Mouse (Mus musculus) gastrocnemius, adult 2 months (tissue): ENCODE data around the gene Usp36. TPM values are rescaled to one million over a fixed set of nuclear protein-coding genes. Genes with fewer than 3 reads are reported as not detected.

Experiments used
- DNase-seq: peaks from one replicate; pipeline ENCODE4 v3.0.0; 2022
- H3K27ac ChIP-seq: fragments of 200-600 bp; 2 replicates; pipeline ENCODE4 v1.8.1; 2022; ENCODE audit warnings: mild to moderate bottlenecking
- H3K4me3 ChIP-seq: fragments of 200-600 bp; 2 replicates; pipeline ENCODE4 v1.8.1; 2022; ENCODE audit warnings: mild to moderate bottlenecking, moderate library complexity
- CTCF ChIP-seq: fragments of 200-600 bp; IDR thresholded peaks from 2 replicates; pipeline ENCODE4 v1.8.1; 2022; ENCODE audit warnings: antibody characterized with exemption, mild to moderate bottlenecking, moderate library complexity
- intact Hi-C: fragments of 180-260 bp; cut with DNase I; formaldehyde crosslinking; loops from one replicate; pipeline ENCODE4 v1.15.1; 2025
- total RNA-seq, 2 experiments: library from RNA; stranded (reverse); gene quantifications; 2 replicates each; pipeline ENCODE4 v1.2.3; 2021

Usp36 gene
- total RNA-seq, 2 experiments from 2014 or later, result 15.7 to 17.4 TPM

DNA sequence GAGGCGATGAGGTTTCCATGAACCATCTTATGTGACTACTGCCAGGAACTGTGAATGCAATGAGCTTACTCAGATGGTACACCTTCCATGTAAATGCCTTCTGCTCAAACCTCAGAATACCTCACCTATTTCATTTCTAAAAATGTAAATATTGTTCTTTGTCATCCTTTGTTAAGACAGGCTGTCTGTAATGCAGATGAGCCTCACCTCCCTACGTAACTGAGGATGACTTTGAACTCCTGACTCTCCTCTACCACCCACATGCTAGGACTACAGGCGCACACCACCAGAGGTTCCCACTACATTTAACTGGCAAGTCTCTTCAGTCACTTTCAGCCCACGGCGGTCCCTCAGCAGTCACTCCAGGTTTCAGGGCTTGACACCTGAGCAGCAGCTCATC, 67.1 kb downstream of the Usp36 start:
- intact Hi-C loops, result no loop called here
- TF ChIP-seq CTCF, result no peak
- H3K4me3 ChIP-seq, result no peak overlapping the region
- H3K27ac ChIP-seq, result peak overlapping the region; percentile 53
- DNase-seq, result no peak

DNA sequence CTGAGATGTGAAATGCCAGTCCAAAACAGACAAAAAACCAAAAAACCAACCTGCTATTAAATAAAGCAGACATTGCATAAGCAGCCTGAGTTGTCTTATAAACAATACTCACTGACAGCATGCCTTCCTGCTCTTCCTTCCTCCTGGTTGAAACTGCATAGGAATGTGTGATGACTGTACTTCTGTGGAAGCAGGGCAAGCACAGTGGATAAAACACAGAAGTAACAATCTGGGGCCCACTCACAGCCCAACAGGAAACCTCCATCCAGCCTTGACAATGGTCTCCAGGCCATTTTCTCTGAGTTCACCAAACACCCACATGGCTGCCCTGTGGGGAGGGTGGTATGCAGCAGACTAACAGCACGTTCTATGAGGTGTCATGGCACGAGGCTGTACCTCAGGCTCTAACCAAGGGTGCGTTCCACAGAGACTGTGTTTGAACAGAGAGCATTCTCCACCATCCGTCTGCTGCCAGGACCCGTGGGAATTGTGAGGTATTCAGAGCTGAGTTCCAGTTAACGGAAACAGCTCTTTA, 67.6 kb downstream of the Usp36 start:
- no peak for DNase-seq
- TF ChIP-seq CTCF, result no peak
- Histone ChIP-seq H3K4me3 (no peak overlapping the region), H3K27ac (peak overlapping the region; percentile 53)
- intact Hi-C loops, result no loop called here

DNA sequence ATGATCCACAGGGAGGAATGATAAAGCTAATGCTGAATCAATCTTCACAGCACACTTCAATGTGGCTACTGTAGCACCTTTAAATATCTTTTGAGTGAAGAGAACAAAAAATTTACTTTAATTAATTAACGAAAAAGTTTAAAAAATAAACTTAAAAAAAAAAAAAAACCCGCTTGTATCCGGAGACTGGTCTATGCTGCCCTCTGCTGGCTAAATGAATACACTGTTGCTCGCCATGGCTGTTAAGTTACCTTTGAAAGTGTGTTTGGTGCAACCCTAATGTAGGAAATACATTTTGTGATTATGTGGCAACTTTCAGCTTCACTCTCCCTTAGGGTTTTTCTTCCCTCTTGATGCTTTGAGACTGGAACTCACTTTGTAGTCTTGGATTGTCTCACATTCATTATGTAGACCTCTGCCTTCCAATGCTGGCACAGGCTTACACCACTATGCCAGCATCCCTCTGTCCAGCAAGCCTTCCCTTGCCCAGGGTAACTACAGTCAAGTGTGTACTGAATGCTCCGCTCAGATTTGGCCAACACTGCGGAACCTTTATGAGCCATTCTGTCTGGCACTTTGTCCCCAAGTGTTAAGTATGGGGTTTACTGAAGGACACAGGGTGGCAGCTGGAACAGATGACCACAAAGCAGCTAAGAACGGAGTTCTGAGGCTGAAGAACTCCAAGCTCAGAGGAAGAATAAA, 69.3 kb downstream of the Usp36 start:
- peak; percentile 64 for DNase-seq
- Histone ChIP-seq H3K27ac (peak overlapping the region; percentile 56), H3K4me3 (0 out of 2 replicates have a peak overlapping the region, but pooled peaks have one; percentile 28)
- peak; percentile 95 for TF ChIP-seq CTCF
- intact Hi-C loops, result loop anchor here (1.0 kb wide), 1 partner anchor 116 kb away; no protein-coding TSS in a partner anchor

DNA sequence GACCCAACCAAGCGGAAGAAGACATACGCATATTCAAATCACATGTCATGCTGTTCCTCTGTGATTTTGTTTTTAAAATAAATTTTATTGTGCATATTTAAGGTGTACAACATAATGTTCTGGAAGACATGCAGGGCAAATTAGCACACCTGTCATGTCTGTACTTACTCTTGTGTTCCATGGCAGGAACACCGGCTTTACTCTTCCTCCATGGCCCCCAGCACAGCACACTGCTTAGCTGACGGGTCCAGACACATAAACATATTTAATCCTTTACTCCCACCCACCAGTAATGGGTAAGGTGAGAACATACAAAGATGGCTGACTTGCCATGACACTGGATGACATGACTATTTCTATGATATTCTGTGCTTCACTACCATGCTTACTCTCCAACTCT, 71.0 kb downstream of the Usp36 start:
- Histone ChIP-seq H3K4me3 (no peak overlapping the region), H3K27ac (0 out of 2 replicates have a peak overlapping the region, but pooled peaks have one; percentile 1)
- intact Hi-C loops, result no loop called here
- no peak for DNase-seq
- TF ChIP-seq CTCF, result no peak

DNA sequence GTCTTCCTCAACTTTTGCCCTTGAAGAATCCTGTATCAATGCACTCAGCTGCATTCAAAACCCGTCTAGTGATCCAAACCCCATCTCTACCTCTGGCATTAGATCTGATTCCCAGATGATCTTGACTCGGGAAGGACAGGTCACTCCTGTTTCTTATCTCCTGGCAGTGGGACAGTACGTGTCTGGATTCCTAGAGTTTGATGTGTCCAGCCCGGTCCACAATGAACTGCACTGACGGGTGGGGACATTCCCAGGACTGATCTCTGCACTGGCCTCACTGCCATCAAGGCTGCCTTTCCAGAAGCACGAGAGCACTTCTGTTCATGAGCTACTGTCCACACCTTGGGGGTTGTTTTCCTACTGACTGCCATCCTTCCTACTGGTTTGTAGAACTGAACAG, 73.6 kb downstream of the Usp36 start:
- peak overlapping the region; percentile 85 for H3K27ac ChIP-seq
- no peak for TF ChIP-seq CTCF
- no peak for DNase-seq
- intact Hi-C loops, result loop anchor here (1.0 to 2.0 kb wide), 2 partner anchors 24 to 113 kb away; no protein-coding TSS in a partner anchor
- H3K4me3 ChIP-seq, result no peak overlapping the region

DNA sequence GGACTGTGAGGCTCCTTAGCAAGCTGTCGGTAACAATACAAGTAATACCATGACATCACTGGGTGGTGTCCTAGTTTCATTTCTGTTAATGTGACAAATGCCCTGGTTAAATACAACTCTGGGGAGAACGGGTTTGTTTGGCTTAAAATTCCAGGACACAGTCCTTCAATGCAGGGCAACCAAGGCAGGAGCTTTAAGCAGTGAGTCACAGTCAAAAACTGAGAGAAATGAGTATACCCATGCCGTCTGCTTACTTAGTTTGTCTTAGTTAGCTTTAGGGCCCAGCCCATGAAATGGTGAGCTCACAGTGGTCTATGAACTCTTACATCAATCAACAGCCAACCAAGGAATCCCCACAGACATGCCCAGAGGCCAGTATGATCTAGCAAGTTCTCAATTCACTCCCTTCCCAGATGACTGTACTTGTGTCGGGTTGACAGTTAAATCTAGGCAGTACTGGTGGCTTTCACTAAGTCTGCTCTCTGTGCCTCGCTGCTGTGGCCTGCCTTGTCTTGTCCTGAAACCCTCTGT, 74.1 kb downstream of the Usp36 start:
- H3K4me3 ChIP-seq, result no peak overlapping the region
- no peak for TF ChIP-seq CTCF
- peak overlapping the region; percentile 85 for H3K27ac ChIP-seq
- DNase-seq, result no peak
- intact Hi-C loops, result loop anchor here (1.0 to 2.0 kb wide), 2 partner anchors 23 to 113 kb away; no protein-coding TSS in a partner anchor

DNA sequence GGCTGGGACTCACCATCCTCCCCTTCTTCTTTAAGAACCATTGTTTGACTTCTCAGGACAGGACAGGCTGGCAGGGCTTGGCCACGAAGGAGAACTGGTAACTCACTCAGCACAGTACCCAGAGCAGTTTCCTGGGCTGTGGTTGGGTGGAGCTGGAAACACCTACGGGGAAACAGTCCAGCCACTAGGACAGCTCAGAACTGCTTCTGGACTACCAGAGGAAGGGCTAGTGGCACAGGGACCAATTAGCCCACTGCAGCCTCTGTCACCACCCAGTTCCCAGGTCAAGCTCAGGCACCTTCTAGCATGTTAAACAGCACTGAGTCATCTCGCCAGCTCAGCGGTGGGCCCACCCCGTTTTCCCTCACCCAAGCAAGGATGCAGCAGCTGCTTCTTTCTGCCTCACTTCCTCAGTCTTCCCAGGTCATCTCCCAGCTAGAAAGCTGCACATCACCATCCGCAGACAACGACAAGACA, 77.4 kb downstream of the Usp36 start:
- intact Hi-C loops, result no loop called here
- peak; percentile 47 for DNase-seq
- Histone ChIP-seq H3K4me3 (peak overlapping the region; percentile 55), H3K27ac (peak overlapping the region; percentile 85)
- no peak for TF ChIP-seq CTCF

DNA sequence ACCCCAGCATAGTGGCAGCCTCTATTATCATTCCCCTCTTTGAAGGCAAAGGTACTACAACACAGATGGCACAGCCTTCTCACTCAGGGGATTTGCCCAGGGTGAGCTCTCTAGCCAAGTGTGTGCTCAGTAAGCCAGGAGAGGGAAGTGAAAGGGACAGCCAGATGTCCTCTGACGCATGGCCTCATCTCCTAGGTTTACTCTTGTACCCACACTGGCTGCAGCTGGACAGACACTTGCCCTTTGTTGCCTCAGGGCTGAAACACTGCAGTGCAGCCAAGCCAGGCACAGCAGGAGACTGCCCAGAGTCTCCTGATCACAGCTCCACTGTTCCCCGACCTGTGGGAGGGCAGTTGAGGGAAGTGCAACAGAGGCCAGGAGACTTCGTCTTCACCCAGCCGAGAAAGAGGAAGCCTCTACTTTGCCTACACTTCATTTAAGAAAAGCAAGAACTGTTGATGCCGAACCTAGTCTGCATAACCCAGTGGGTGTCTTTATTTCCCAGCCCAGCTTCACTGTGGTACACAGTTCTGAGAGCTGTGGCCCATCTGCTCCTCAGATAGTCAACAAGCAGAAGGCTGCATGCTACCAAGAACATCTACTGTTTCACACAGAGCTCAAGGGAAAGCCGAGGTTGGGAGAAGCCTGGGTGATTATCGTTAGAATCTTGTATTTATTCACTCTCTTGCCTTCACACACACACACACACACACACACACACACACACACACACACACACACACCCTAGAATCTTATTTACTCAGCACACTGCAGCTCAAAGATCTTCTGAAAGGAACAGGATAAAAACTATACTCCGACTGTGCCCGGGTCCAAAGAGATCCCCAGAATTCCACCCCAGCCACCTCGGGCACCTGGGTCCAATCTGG, 78.1 kb downstream of the Usp36 start:
- intact Hi-C loops, result no loop called here
- Histone ChIP-seq H3K4me3 (peak overlapping the region; percentile 55), H3K27ac (peak overlapping the region; percentile 85)
- no peak for TF ChIP-seq CTCF
- DNase-seq, result peak; percentile 78

DNA sequence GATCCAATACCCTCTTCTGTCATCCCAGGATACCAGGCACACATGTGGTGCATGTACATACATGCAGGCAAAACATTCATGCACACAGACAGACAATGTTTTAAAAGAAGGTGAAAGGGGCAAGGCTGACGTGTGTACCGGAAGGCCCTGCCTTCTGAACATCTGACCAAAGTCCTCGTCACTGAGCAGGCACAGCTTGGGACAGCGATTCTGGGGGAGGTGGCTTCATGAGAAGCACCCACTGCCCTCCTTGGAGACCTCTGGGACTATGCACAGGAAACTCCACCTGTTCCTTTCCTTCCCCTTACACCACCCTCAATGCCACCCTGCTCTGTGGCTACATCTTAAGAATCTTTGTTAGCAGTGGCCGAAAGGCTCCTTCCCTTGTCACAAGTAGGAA, 79.1 kb downstream of the Usp36 start:
- peak overlapping the region; percentile 55 for H3K4me3 ChIP-seq

DNA sequence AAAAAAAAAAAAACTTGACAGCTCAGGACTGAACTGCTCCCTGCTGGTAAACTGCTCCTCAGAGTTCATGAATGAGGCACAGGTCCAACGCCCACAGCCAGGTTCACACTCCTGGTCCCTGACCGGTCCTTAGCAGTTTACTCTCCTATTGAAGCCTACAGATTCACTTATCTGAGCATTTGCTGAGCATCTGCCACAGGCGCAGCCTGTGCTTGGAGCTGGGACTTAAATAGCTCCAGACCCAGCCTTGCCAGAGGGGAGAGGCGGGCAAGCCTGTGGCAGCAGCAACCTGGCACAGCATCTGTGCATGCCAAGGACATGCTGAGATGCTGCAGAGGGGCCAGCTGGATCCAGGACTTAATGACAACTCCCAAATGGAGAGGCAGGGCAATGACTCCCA, 79.9 kb downstream of the Usp36 start:
- Histone ChIP-seq H3K4me3 (peak overlapping the region; percentile 55; the same call in 1 of the 2 replicates), H3K27ac (peak overlapping the region; percentile 85)
- TF ChIP-seq CTCF, result no peak
- intact Hi-C loops, result no loop called here
- peak; percentile 66 for DNase-seq

More for the DNA sequence above, 79.1 kb downstream of the Usp36 start:
- peak overlapping the region; percentile 85 for H3K27ac ChIP-seq
- DNase-seq, result no peak
- TF ChIP-seq CTCF, result no peak
- intact Hi-C loops, result no loop called here

Other genes with a start within 250 kb of the Usp36 start
- gene Dnah17, start 159.6 kb downstream of the Usp36 start, total RNA-seq, result under 1 TPM; 0.05 to 0.06 TPM
- gene Cyth1, start 41.7 kb downstream of the Usp36 start, total RNA-seq, result 10 to 100 TPM; 28.6 to 49.6 TPM
- 1 to 10 TPM; 1.0 to 1.1 TPM for gene Cep295nl, start 52.3 kb upstream of the Usp36 start, total RNA-seq
- gene Timp2, start 65.5 kb upstream of the Usp36 start, total RNA-seq, result 100 to 1,000 TPM in 1 of 2 experiments, 10 to 100 TPM in 1; 70.1 to 115 TPM
- 10 to 100 TPM; 12.0 to 17.0 TPM for gene Lgals3bp, start 111.8 kb upstream of the Usp36 start, total RNA-seq
- 10 to 100 TPM; 10.7 to 11.6 TPM for gene Cant1, start 128.8 kb upstream of the Usp36 start, total RNA-seq
- gene C1qtnf1, start 138.0 kb upstream of the Usp36 start, total RNA-seq, result 10 to 100 TPM in 1 of 2 experiments, 1 to 10 TPM in 1; 7.9 to 12.6 TPM
- 1 to 10 TPM; 4.3 to 6.2 TPM for gene Engase, start 186.6 kb upstream of the Usp36 start, total RNA-seq